Mouse (Mus musculus): ENCODE measurements around the gene Ccdc91. TPM values are rescaled to one million over a fixed set of nuclear protein-coding genes. Genes with fewer than 3 reads are reported as not detected.

Gene Ccdc91
- polyA plus RNA-seq, 1 experiment, result 16.5 TPM

GRCm38 (mm10) chr6:147539056-147539600 is 63.5 kb downstream of the Ccdc91 start:
- Histone ChIP-seq H3K9ac (ENCODE audit: low read depth, poor library complexity, severe bottlenecking) (no peak overlapping the region), H3K36me3 (ENCODE audit: control insufficient read depth, insufficient read depth, low read length, poor library complexity, severe bottlenecking) (no peaks in the 10 kb centered on the region), H3K4me1 (ENCODE audit: control insufficient read depth, insufficient read depth, low read length) (no peaks in the 10 kb centered on the region), H3K4me3 (ENCODE audit: low read depth, low read length) (no peak overlapping the region), H3K27me3 (ENCODE audit: control insufficient read depth, insufficient read depth, low read length, poor library complexity, severe bottlenecking) (no peaks in the 10 kb centered on the region), H3K9me3 (replicated peaks; ENCODE audit: control insufficient read depth, insufficient read depth, low read length, poor library complexity, severe bottlenecking) (no peaks in the 10 kb centered on the region), H3K27ac (ENCODE audit: insufficient read depth, low read length) (no peak overlapping the region)
- TF ChIP-seq POLR2A (IDR thresholded peaks at IDR 0.05; ENCODE audit: insufficient read depth, low read length), result no peak
- no peak for TF ChIP-seq EP300 (IDR thresholded peaks at IDR 0.05; ENCODE audit: insufficient read depth, low read depth, low read length)
- no peak for TF ChIP-seq CTCF (IDR thresholded peaks at IDR 0.05; ENCODE audit: low read depth, low read length)

GRCm38 (mm10) chr6:147540942-147541341 is 65.3 kb downstream of the Ccdc91 start:
- no peak overlapping the region for H3K9ac ChIP-seq (ENCODE audit: low read depth, poor library complexity, severe bottlenecking)
- no peaks in the 10 kb centered on the region for H3K36me3 ChIP-seq (ENCODE audit: control insufficient read depth, insufficient read depth, low read length, poor library complexity, severe bottlenecking)
- H3K4me3 ChIP-seq (ENCODE audit: low read depth, low read length), result no peak overlapping the region
- H3K27ac ChIP-seq (ENCODE audit: insufficient read depth, low read length), result no peak overlapping the region
- no peaks in the 10 kb centered on the region for H3K4me1 ChIP-seq (ENCODE audit: control insufficient read depth, insufficient read depth, low read length)
- no peaks in the 10 kb centered on the region for H3K27me3 ChIP-seq (ENCODE audit: control insufficient read depth, insufficient read depth, low read length, poor library complexity, severe bottlenecking)
- TF ChIP-seq POLR2A (IDR thresholded peaks at IDR 0.05; ENCODE audit: insufficient read depth, low read length) (no peak), CTCF (IDR thresholded peaks at IDR 0.05; ENCODE audit: low read depth, low read length) (no peak), EP300 (IDR thresholded peaks at IDR 0.05; ENCODE audit: insufficient read depth, low read depth, low read length) (no peak)
- H3K9me3 ChIP-seq (replicated peaks; ENCODE audit: control insufficient read depth, insufficient read depth, low read length, poor library complexity, severe bottlenecking), result no peaks in the 10 kb centered on the region

- no peaks in the 10 kb centered on the region for H3K27me3 ChIP-seq (ENCODE audit: control insufficient read depth, insufficient read depth, low read length, poor library complexity, severe bottlenecking)
- no peak overlapping the region for H3K9ac ChIP-seq (ENCODE audit: low read depth, poor library complexity, severe bottlenecking)
- no peak for TF ChIP-seq CTCF (IDR thresholded peaks at IDR 0.05; ENCODE audit: low read depth, low read length)
- TF ChIP-seq POLR2A (IDR thresholded peaks at IDR 0.05; ENCODE audit: insufficient read depth, low read length), result no peak
- no peak for TF ChIP-seq EP300 (IDR thresholded peaks at IDR 0.05; ENCODE audit: insufficient read depth, low read depth, low read length)
- H3K9me3 ChIP-seq (replicated peaks; ENCODE audit: control insufficient read depth, insufficient read depth, low read length, poor library complexity, severe bottlenecking), result no peaks in the 10 kb centered on the region
- no peak overlapping the region for H3K27ac ChIP-seq (ENCODE audit: insufficient read depth, low read length)
- no peak overlapping the region for H3K4me3 ChIP-seq (ENCODE audit: low read depth, low read length)
- H3K4me1 ChIP-seq (ENCODE audit: control insufficient read depth, insufficient read depth, low read length), result no peaks in the 10 kb centered on the region
- H3K36me3 ChIP-seq (ENCODE audit: control insufficient read depth, insufficient read depth, low read length, poor library complexity, severe bottlenecking), result no peaks in the 10 kb centered on the region
These were observed 80.0 kb downstream of the Ccdc91 start for GRCm38 (mm10) chr6:147555591-147555990.

- Histone ChIP-seq H3K36me3 (ENCODE audit: control insufficient read depth, insufficient read depth, low read length, poor library complexity, severe bottlenecking) (no peaks in the 10 kb centered on the region), H3K4me3 (ENCODE audit: low read depth, low read length) (no peak overlapping the region), H3K9ac (ENCODE audit: low read depth, poor library complexity, severe bottlenecking) (no peak overlapping the region), H3K27ac (ENCODE audit: insufficient read depth, low read length) (no peak overlapping the region), H3K27me3 (ENCODE audit: control insufficient read depth, insufficient read depth, low read length, poor library complexity, severe bottlenecking) (no peaks in the 10 kb centered on the region), H3K9me3 (replicated peaks; ENCODE audit: control insufficient read depth, insufficient read depth, low read length, poor library complexity, severe bottlenecking) (no peaks in the 10 kb centered on the region), H3K4me1 (ENCODE audit: control insufficient read depth, insufficient read depth, low read length) (no peaks in the 10 kb centered on the region)
- no peak for TF ChIP-seq POLR2A (IDR thresholded peaks at IDR 0.05; ENCODE audit: insufficient read depth, low read length)
- TF ChIP-seq CTCF (IDR thresholded peaks at IDR 0.05; ENCODE audit: low read depth, low read length), result no peak
- no peak for TF ChIP-seq EP300 (IDR thresholded peaks at IDR 0.05; ENCODE audit: insufficient read depth, low read depth, low read length)
These were observed 83.7 kb downstream of the Ccdc91 start for GRCm38 (mm10) chr6:147559316-147559715.

- Histone ChIP-seq H3K27ac (ENCODE audit: insufficient read depth, low read length) (no peak overlapping the region), H3K27me3 (ENCODE audit: control insufficient read depth, insufficient read depth, low read length, poor library complexity, severe bottlenecking) (no peaks in the 10 kb centered on the region), H3K9ac (ENCODE audit: low read depth, poor library complexity, severe bottlenecking) (no peak overlapping the region), H3K4me1 (ENCODE audit: control insufficient read depth, insufficient read depth, low read length) (no peaks in the 10 kb centered on the region), H3K9me3 (replicated peaks; ENCODE audit: control insufficient read depth, insufficient read depth, low read length, poor library complexity, severe bottlenecking) (no peaks in the 10 kb centered on the region), H3K36me3 (ENCODE audit: control insufficient read depth, insufficient read depth, low read length, poor library complexity, severe bottlenecking) (no peaks in the 10 kb centered on the region), H3K4me3 (ENCODE audit: low read depth, low read length) (no peak overlapping the region)
- TF ChIP-seq CTCF (IDR thresholded peaks at IDR 0.05; ENCODE audit: low read depth, low read length) (no peak), EP300 (IDR thresholded peaks at IDR 0.05; ENCODE audit: insufficient read depth, low read depth, low read length) (no peak), POLR2A (IDR thresholded peaks at IDR 0.05; ENCODE audit: insufficient read depth, low read length) (no peak)
These were observed 84.8 kb downstream of the Ccdc91 start for GRCm38 (mm10) chr6:147560436-147560835.

- H3K9me3 ChIP-seq (replicated peaks; ENCODE audit: control insufficient read depth, insufficient read depth, low read length, poor library complexity, severe bottlenecking), result no peaks in the 10 kb centered on the region
- H3K27me3 ChIP-seq (ENCODE audit: control insufficient read depth, insufficient read depth, low read length, poor library complexity, severe bottlenecking), result no peaks in the 10 kb centered on the region
- no peak for TF ChIP-seq POLR2A (IDR thresholded peaks at IDR 0.05; ENCODE audit: insufficient read depth, low read length)
- no peak for TF ChIP-seq EP300 (IDR thresholded peaks at IDR 0.05; ENCODE audit: insufficient read depth, low read depth, low read length)
- no peak for TF ChIP-seq CTCF (IDR thresholded peaks at IDR 0.05; ENCODE audit: low read depth, low read length)
These were observed 93.6 kb downstream of the Ccdc91 start for GRCm38 (mm10) chr6:147569246-147569645.

More at GRCm38 (mm10) chr6:147569246-147569645, 93.6 kb downstream of the Ccdc91 start:
- H3K4me1 ChIP-seq (ENCODE audit: control insufficient read depth, insufficient read depth, low read length), result no peaks in the 10 kb centered on the region
- H3K27ac ChIP-seq (ENCODE audit: insufficient read depth, low read length), result no peak overlapping the region
- H3K4me3 ChIP-seq (ENCODE audit: low read depth, low read length), result no peak overlapping the region
- no peaks in the 10 kb centered on the region for H3K36me3 ChIP-seq (ENCODE audit: control insufficient read depth, insufficient read depth, low read length, poor library complexity, severe bottlenecking)
- no peak overlapping the region for H3K9ac ChIP-seq (ENCODE audit: low read depth, poor library complexity, severe bottlenecking)

Measured in ES-Bruce4 (cell line).